In genomic region chr11:60465943-60466380, GRCm38 (mm10) we compare ENCODE assay signal across 8 mouse cellular contexts. TPM values are rescaled to one million over a fixed set of nuclear protein-coding genes. Genes with fewer than 3 reads are reported as not detected.
DNase-seq lines count a peak whose midpoint lies in the region; ATAC-seq and TF ChIP-seq lines count a peak whose summit lies in the region.

No protein-coding gene starts in this region.

- peak; percentile 81 for TF ChIP-seq CTCF in liver, adult 2 months (IDR thresholded peaks at IDR 0.05; ENCODE audit: low read depth, low read length)

- no peak for ATAC-seq in midbrain, embryonic 15.5 days (replicated peaks)

- peak; percentile 35 for DNase-seq in layer of hippocampus, postnatal 10 days (ENCODE audit: low spot score in 2 of 2)
- DNase-seq in layer of hippocampus, postnatal 36 days: no peak
- DNase-seq in ES-CJ7 (ENCODE audit: low read depth, low spot score): peak; percentile 71
- peak; percentile 43 for DNase-seq in adrenal gland, postnatal 25 days
- DNase-seq in embryonic facial prominence, embryonic 10.5 days (ENCODE audit: low spot score): peak; percentile 54
- peak; percentile 74 for DNase-seq in liver, adult 2 months (ENCODE audit: extremely low read depth, low read depth, low spot score)
- peak; percentile 55 to 79 for DNase-seq in spleen, postnatal 4 days (ENCODE audit: low spot score in 2 of 2)

- H3K4me1 ChIP-seq in embryonic facial prominence, embryonic 10.5 days: no peaks in the 10 kb centered on the region
- peaks cover 6% of the 10 kb centered on the region; the same call in 1 of the 2 replicates for H3K4me1 ChIP-seq in liver, adult 2 months (ENCODE audit: control insufficient read depth, insufficient read depth, low read length)
- no peaks in the 10 kb centered on the region for H3K4me1 ChIP-seq in midbrain, embryonic 15.5 days

- no peak overlapping the region for H3K4me3 ChIP-seq in embryonic facial prominence, embryonic 10.5 days
- H3K4me3 ChIP-seq in liver, adult 2 months (ENCODE audit: insufficient read depth, low read depth, low read length): no peak overlapping the region
- no peak overlapping the region for H3K4me3 ChIP-seq in midbrain, embryonic 15.5 days

- TF ChIP-seq POLR2A in liver, adult 2 months (IDR thresholded peaks at IDR 0.05; ENCODE audit: extremely low read depth, insufficient read depth, low read length): no peak

- no peaks in the 10 kb centered on the region for H3K9me3 ChIP-seq in embryonic facial prominence, embryonic 10.5 days
- no peaks in the 10 kb centered on the region for H3K9me3 ChIP-seq in midbrain, embryonic 15.5 days

- H3K27ac ChIP-seq in embryonic facial prominence, embryonic 10.5 days (replicated peaks): no peak overlapping the region
- H3K27ac ChIP-seq in liver, adult 2 months (replicated peaks; ENCODE audit: insufficient read depth, low read depth, low read length): no peak overlapping the region; the same call in 1 of the 2 replicates
- no peak overlapping the region for H3K27ac ChIP-seq in midbrain, embryonic 15.5 days

- no peak overlapping the region for H3K4me2 ChIP-seq in midbrain, embryonic 15.5 days

- H3K36me3 ChIP-seq in embryonic facial prominence, embryonic 10.5 days (replicated peaks): peaks cover 97% of the 10 kb centered on the region
- peaks cover 20% of the 10 kb centered on the region for H3K36me3 ChIP-seq in liver, adult 2 months (ENCODE audit: control insufficient read depth, insufficient read depth, low read length)
- peaks cover 56% of the 10 kb centered on the region for H3K36me3 ChIP-seq in midbrain, embryonic 15.5 days (replicated peaks)

- no peaks in the 10 kb centered on the region for H3K27me3 ChIP-seq in embryonic facial prominence, embryonic 10.5 days (replicated peaks; ENCODE audit: low read depth, poor library complexity, severe bottlenecking)
- no peaks in the 10 kb centered on the region for H3K27me3 ChIP-seq in liver, adult 2 months (ENCODE audit: control insufficient read depth, insufficient read depth, low read length)
- no peaks in the 10 kb centered on the region for H3K27me3 ChIP-seq in midbrain, embryonic 15.5 days (replicated peaks)

- no peak overlapping the region for H3K9ac ChIP-seq in liver, adult 2 months (ENCODE audit: low read depth, low read length)
- no peak overlapping the region for H3K9ac ChIP-seq in midbrain, embryonic 15.5 days

- H3K79me2 ChIP-seq in liver, adult 2 months (ENCODE audit: control insufficient read depth, insufficient read depth, low read length): no peaks in the 10 kb centered on the region

- 92% methylated on average over 2 of the region's 2 CpGs for WGBS in embryonic facial prominence, embryonic 10.5 days
- 17% methylated on average over 2 of the region's 2 CpGs for WGBS in liver, adult 2 months
- WGBS in midbrain, embryonic 15.5 days: 94% methylated on average over 2 of the region's 2 CpGs

RNA-seq across cellular contexts. Expression of gene Myo15, which starts 3.2 kb away (rescaled TPM):
- total RNA-seq in layer of hippocampus, postnatal 10 days (2021): under 1 TPM; 0.13 to 0.18 TPM
- under 1 TPM; 0.10 TPM for total RNA-seq in layer of hippocampus, postnatal 36 days (2021)
- 0.24 TPM in 2 replicates for total RNA-seq in adrenal gland, postnatal 25 days (2021)
- 0.21 and 0.22 TPM in 2 replicates for polyA plus RNA-seq in embryonic facial prominence, embryonic 10.5 days (2016; fragmentation: Nextera tagmentation; extraction: Ambion mirVana)
- total RNA-seq in liver, adult 2 months (2014; rRNA removed): under 0.01 TPM in 1 of 2 replicates, not detected in the other
- 0.05 and 0.06 TPM in 2 replicates for polyA plus RNA-seq in liver, adult 2 months (2012; rRNA removed)
- polyA plus RNA-seq in midbrain, embryonic 15.5 days (2015; fragmentation: Nextera tagmentation; extraction: Ambion mirVana): 0.05 and 0.12 TPM in 2 replicates

RNA-seq across cellular contexts. Expression of gene Drg2, which starts 11.6 kb away (rescaled TPM):
- 10 to 100 TPM; 64.2 to 73.8 TPM for total RNA-seq in layer of hippocampus, postnatal 10 days (2021)
- 10 to 100 TPM; 69.0 to 78.3 TPM for total RNA-seq in layer of hippocampus, postnatal 36 days (2021)
- 68.9 and 70.1 TPM in 2 replicates for total RNA-seq in adrenal gland, postnatal 25 days (2021)
- 141 and 143 TPM in 2 replicates for polyA plus RNA-seq in embryonic facial prominence, embryonic 10.5 days (2016; fragmentation: Nextera tagmentation; extraction: Ambion mirVana)
- total RNA-seq in liver, adult 2 months (2014; rRNA removed): 29.1 and 36.6 TPM in 2 replicates
- polyA plus RNA-seq in liver, adult 2 months (2012; rRNA removed): 40.1 and 41.7 TPM in 2 replicates
- 97.5 and 101 TPM in 2 replicates for polyA plus RNA-seq in midbrain, embryonic 15.5 days (2015; fragmentation: Nextera tagmentation; extraction: Ambion mirVana)

RNA-seq across cellular contexts. Expression of gene Atpaf2, which starts 47.7 kb away (rescaled TPM):
- total RNA-seq in layer of hippocampus, postnatal 10 days (2021): 10 to 100 TPM; 28.3 to 31.8 TPM
- 10 to 100 TPM; 27.7 to 29.3 TPM for total RNA-seq in layer of hippocampus, postnatal 36 days (2021)
- 49.6 and 59.5 TPM in 2 replicates for total RNA-seq in adrenal gland, postnatal 25 days (2021)
- polyA plus RNA-seq in embryonic facial prominence, embryonic 10.5 days (2016; fragmentation: Nextera tagmentation; extraction: Ambion mirVana): 61.7 and 63.6 TPM in 2 replicates
- total RNA-seq in liver, adult 2 months (2014; rRNA removed): 15.3 and 16.8 TPM in 2 replicates
- 22.3 and 23.3 TPM in 2 replicates for polyA plus RNA-seq in liver, adult 2 months (2012; rRNA removed)
- polyA plus RNA-seq in midbrain, embryonic 15.5 days (2015; fragmentation: Nextera tagmentation; extraction: Ambion mirVana): 47.5 and 48.9 TPM in 2 replicates

RNA-seq across cellular contexts. Expression of gene Gid4, which starts 49.0 kb away (rescaled TPM):
- total RNA-seq in layer of hippocampus, postnatal 10 days (2021): 10 to 100 TPM; 38.0 to 39.3 TPM
- total RNA-seq in layer of hippocampus, postnatal 36 days (2021): 10 to 100 TPM; 54.5 to 54.8 TPM
- 49.1 and 50.1 TPM in 2 replicates for total RNA-seq in adrenal gland, postnatal 25 days (2021)
- 26.9 and 28.5 TPM in 2 replicates for polyA plus RNA-seq in embryonic facial prominence, embryonic 10.5 days (2016; fragmentation: Nextera tagmentation; extraction: Ambion mirVana)
- total RNA-seq in liver, adult 2 months (2014; rRNA removed): 11.7 and 14.1 TPM in 2 replicates
- polyA plus RNA-seq in liver, adult 2 months (2012; rRNA removed): 18.9 and 21.7 TPM in 2 replicates
- polyA plus RNA-seq in midbrain, embryonic 15.5 days (2015; fragmentation: Nextera tagmentation; extraction: Ambion mirVana): 23.6 and 25.9 TPM in 2 replicates

Comparison
In these comparisons a context has a peak if more than half of its experiments do, and no peak if none do; other contexts are left out.
1. DNase-seq: peak in layer of hippocampus, postnatal 10 days (2 of 2), ES-CJ7 (single experiment), adrenal gland, postnatal 25 days (single experiment), embryonic facial prominence, embryonic 10.5 days (single experiment), liver, adult 2 months (single experiment) and spleen, postnatal 4 days (2 of 2); none in layer of hippocampus, postnatal 36 days (0 of 2).